Mouse (Mus musculus): ENCODE measurements around the gene Bcl7c. TPM values are rescaled to one million over a fixed set of nuclear protein-coding genes. Genes with fewer than 3 reads are reported as not detected.
"Not testable (repeated sequence)": the region's sequence is repeated elsewhere in the genome, so short reads cannot be mapped to it uniquely, and the experiment has no call there.

The Bcl7c gene
- polyA plus RNA-seq, 1 experiment from 2014 or later = 65.9 TPM

- no peaks in the 10 kb centered on the region for H3K27me3 ChIP-seq (ENCODE audit: control insufficient read depth, insufficient read depth, low read length)
- H3K9ac ChIP-seq (ENCODE audit: low read depth, low read length) = no peak overlapping the region
- H3K4me3 ChIP-seq (ENCODE audit: low read length) = no peak overlapping the region
- no peak overlapping the region for H3K27ac ChIP-seq (ENCODE audit: low read depth, low read length)
- H3K4me1 ChIP-seq (ENCODE audit: control insufficient read depth, insufficient read depth, low read length) = no peaks in the 10 kb centered on the region
- ATAC-seq (ENCODE audit: low FRiP score, low TSS enrichment) = no peak
- WGBS = 86% methylated on average over 5 of the region's 6 CpGs
- H3K4me2 ChIP-seq (replicated peaks; ENCODE audit: low read depth, low read length) = no peak overlapping the region
- H3K9me3 ChIP-seq (ENCODE audit: control insufficient read depth, low read length) = no peaks in the 10 kb centered on the region
- no peaks in the 10 kb centered on the region for H3K36me3 ChIP-seq (ENCODE audit: control insufficient read depth, insufficient read depth, low read length)
These were observed 59.5 kb downstream of the Bcl7c start for GRCm38 (mm10) chr7:127649206-127649605.

- Histone ChIP-seq H3K9ac (ENCODE audit: low read depth, low read length) (no peak overlapping the region), H3K4me1 (ENCODE audit: control insufficient read depth, insufficient read depth, low read length) (no peaks in the 10 kb centered on the region), H3K27ac (ENCODE audit: low read depth, low read length) (no peak overlapping the region), H3K4me2 (replicated peaks; ENCODE audit: low read depth, low read length) (no peak overlapping the region), H3K27me3 (ENCODE audit: control insufficient read depth, insufficient read depth, low read length) (no peaks in the 10 kb centered on the region), H3K4me3 (ENCODE audit: low read length) (no peak overlapping the region), H3K36me3 (ENCODE audit: control insufficient read depth, insufficient read depth, low read length) (no peaks in the 10 kb centered on the region), H3K9me3 (ENCODE audit: control insufficient read depth, low read length) (no peaks in the 10 kb centered on the region)
- ATAC-seq (ENCODE audit: low FRiP score, low TSS enrichment) = no peak
- 63% methylated on average over 4 of the region's 4 CpGs for WGBS
These were observed 60.1 kb downstream of the Bcl7c start for GRCm38 (mm10) chr7:127648516-127649201.

GRCm38 (mm10) chr7:127647576-127647975, 61.2 kb downstream of the Bcl7c start:
- WGBS = 96% methylated on average over 7 of the region's 7 CpGs
- not testable (repeated sequence) for H3K36me3 ChIP-seq (ENCODE audit: control insufficient read depth, insufficient read depth, low read length)

GRCm38 (mm10) chr7:127646363-127646762, 62.4 kb downstream of the Bcl7c start:
- no peaks in the 10 kb centered on the region for H3K27me3 ChIP-seq (ENCODE audit: control insufficient read depth, insufficient read depth, low read length)
- no peak for ATAC-seq (ENCODE audit: low FRiP score, low TSS enrichment)
- no peaks in the 10 kb centered on the region for H3K36me3 ChIP-seq (ENCODE audit: control insufficient read depth, insufficient read depth, low read length)
- H3K4me3 ChIP-seq (ENCODE audit: low read length) = no peak overlapping the region
- H3K9me3 ChIP-seq (ENCODE audit: control insufficient read depth, low read length) = no peaks in the 10 kb centered on the region
- no peak overlapping the region for H3K27ac ChIP-seq (ENCODE audit: low read depth, low read length)
- no peaks in the 10 kb centered on the region for H3K4me1 ChIP-seq (ENCODE audit: control insufficient read depth, insufficient read depth, low read length)
- no peak overlapping the region for H3K9ac ChIP-seq (ENCODE audit: low read depth, low read length)
- 92% methylated on average over 4 of the region's 4 CpGs for WGBS
- H3K4me2 ChIP-seq (replicated peaks; ENCODE audit: low read depth, low read length) = no peak overlapping the region

More at GRCm38 (mm10) chr7:127647576-127647975, 61.2 kb downstream of the Bcl7c start:
- H3K27me3 ChIP-seq (ENCODE audit: control insufficient read depth, insufficient read depth, low read length); H3K4me1 ChIP-seq (ENCODE audit: control insufficient read depth, insufficient read depth, low read length); H3K4me3 ChIP-seq (ENCODE audit: low read length); H3K27ac ChIP-seq (ENCODE audit: low read depth, low read length); H3K9ac ChIP-seq (ENCODE audit: low read depth, low read length); ATAC-seq (ENCODE audit: low FRiP score, low TSS enrichment); H3K4me2 ChIP-seq (replicated peaks; ENCODE audit: low read depth, low read length); H3K9me3 ChIP-seq (ENCODE audit: control insufficient read depth, low read length): not testable (repeated sequence)

GRCm38 (mm10) chr7:127642254-127642653, 66.5 kb downstream of the Bcl7c start:
- no peak for ATAC-seq (ENCODE audit: low FRiP score, low TSS enrichment)
- WGBS = 79% methylated on average over 4 of the region's 4 CpGs
- Histone ChIP-seq H3K4me3 (ENCODE audit: low read length) (no peak overlapping the region), H3K27ac (ENCODE audit: low read depth, low read length) (no peak overlapping the region), H3K27me3 (ENCODE audit: control insufficient read depth, insufficient read depth, low read length) (no peaks in the 10 kb centered on the region), H3K9ac (ENCODE audit: low read depth, low read length) (no peak overlapping the region), H3K4me2 (replicated peaks; ENCODE audit: low read depth, low read length) (no peak overlapping the region), H3K4me1 (ENCODE audit: control insufficient read depth, insufficient read depth, low read length) (no peaks in the 10 kb centered on the region), H3K9me3 (ENCODE audit: control insufficient read depth, low read length) (no peaks in the 10 kb centered on the region), H3K36me3 (ENCODE audit: control insufficient read depth, insufficient read depth, low read length) (no peaks in the 10 kb centered on the region)

- Histone ChIP-seq H3K9ac (ENCODE audit: low read depth, low read length) (no peak overlapping the region), H3K27ac (ENCODE audit: low read depth, low read length) (no peak overlapping the region), H3K4me2 (replicated peaks; ENCODE audit: low read depth, low read length) (no peak overlapping the region), H3K4me3 (ENCODE audit: low read length) (no peak overlapping the region), H3K27me3 (ENCODE audit: control insufficient read depth, insufficient read depth, low read length) (no peaks in the 10 kb centered on the region), H3K9me3 (ENCODE audit: control insufficient read depth, low read length) (no peaks in the 10 kb centered on the region), H3K36me3 (ENCODE audit: control insufficient read depth, insufficient read depth, low read length) (no peaks in the 10 kb centered on the region), H3K4me1 (ENCODE audit: control insufficient read depth, insufficient read depth, low read length) (no peaks in the 10 kb centered on the region)
- no peak for ATAC-seq (ENCODE audit: low FRiP score, low TSS enrichment)
- WGBS = 39% methylated on average over 4 of the region's 4 CpGs
These were observed 67.5 kb downstream of the Bcl7c start for GRCm38 (mm10) chr7:127641260-127641659.

- Histone ChIP-seq H3K4me2 (replicated peaks; ENCODE audit: low read depth, low read length) (peak overlapping the region; percentile 56), H3K4me1 (ENCODE audit: control insufficient read depth, insufficient read depth, low read length) (no peaks in the 10 kb centered on the region), H3K36me3 (ENCODE audit: control insufficient read depth, insufficient read depth, low read length) (no peaks in the 10 kb centered on the region), H3K9ac (ENCODE audit: low read depth, low read length) (peak overlapping the region; percentile 58), H3K9me3 (ENCODE audit: control insufficient read depth, low read length) (no peaks in the 10 kb centered on the region), H3K27me3 (ENCODE audit: control insufficient read depth, insufficient read depth, low read length) (no peaks in the 10 kb centered on the region), H3K27ac (ENCODE audit: low read depth, low read length) (no peak overlapping the region), H3K4me3 (ENCODE audit: low read length) (peak overlapping the region; percentile 51)
- 1% methylated on average over 27 of the region's 27 CpGs for WGBS
- peak; percentile 88 for ATAC-seq (ENCODE audit: low FRiP score, low TSS enrichment)
These were observed 71.8 kb downstream of the Bcl7c start for GRCm38 (mm10) chr7:127636963-127637362.

- no peak overlapping the region for H3K4me2 ChIP-seq (replicated peaks; ENCODE audit: low read depth, low read length)
- H3K4me3 ChIP-seq (ENCODE audit: low read length) = no peak overlapping the region
- WGBS = 91% methylated on average over 4 of the region's 4 CpGs
- H3K4me1 ChIP-seq (ENCODE audit: control insufficient read depth, insufficient read depth, low read length) = no peaks in the 10 kb centered on the region
- H3K9me3 ChIP-seq (ENCODE audit: control insufficient read depth, low read length) = no peaks in the 10 kb centered on the region
- no peak overlapping the region for H3K9ac ChIP-seq (ENCODE audit: low read depth, low read length)
- ATAC-seq (ENCODE audit: low FRiP score, low TSS enrichment) = no peak
- no peak overlapping the region for H3K27ac ChIP-seq (ENCODE audit: low read depth, low read length)
- H3K36me3 ChIP-seq (ENCODE audit: control insufficient read depth, insufficient read depth, low read length) = no peaks in the 10 kb centered on the region
- no peaks in the 10 kb centered on the region for H3K27me3 ChIP-seq (ENCODE audit: control insufficient read depth, insufficient read depth, low read length)
These were observed 77.3 kb downstream of the Bcl7c start for GRCm38 (mm10) chr7:127631416-127631815.

GRCm38 (mm10) chr7:127628646-127629045, 80.1 kb downstream of the Bcl7c start:
- Histone ChIP-seq H3K27ac (ENCODE audit: low read depth, low read length) (no peak overlapping the region), H3K4me3 (ENCODE audit: low read length) (no peak overlapping the region), H3K9me3 (ENCODE audit: control insufficient read depth, low read length) (no peaks in the 10 kb centered on the region), H3K4me1 (ENCODE audit: control insufficient read depth, insufficient read depth, low read length) (no peaks in the 10 kb centered on the region), H3K36me3 (ENCODE audit: control insufficient read depth, insufficient read depth, low read length) (no peaks in the 10 kb centered on the region), H3K9ac (ENCODE audit: low read depth, low read length) (no peak overlapping the region), H3K27me3 (ENCODE audit: control insufficient read depth, insufficient read depth, low read length) (no peaks in the 10 kb centered on the region), H3K4me2 (replicated peaks; ENCODE audit: low read depth, low read length) (no peak overlapping the region)
- WGBS = 72% methylated on average over 5 of the region's 5 CpGs
- ATAC-seq (ENCODE audit: low FRiP score, low TSS enrichment) = no peak

Measured in kidney, embryonic 14.5 days (tissue).